Mouse (Mus musculus): Measurements from ENCODE around the gene Cacng8. TPM values are rescaled to one million over a fixed set of nuclear protein-coding genes. Genes with fewer than 3 reads are reported as not detected.

The Cacng8 gene
- polyA plus RNA-seq (2012; ENCODE audit: insufficient read depth, insufficient read length, missing spikeins) = not detected in 2 replicates

DNA sequence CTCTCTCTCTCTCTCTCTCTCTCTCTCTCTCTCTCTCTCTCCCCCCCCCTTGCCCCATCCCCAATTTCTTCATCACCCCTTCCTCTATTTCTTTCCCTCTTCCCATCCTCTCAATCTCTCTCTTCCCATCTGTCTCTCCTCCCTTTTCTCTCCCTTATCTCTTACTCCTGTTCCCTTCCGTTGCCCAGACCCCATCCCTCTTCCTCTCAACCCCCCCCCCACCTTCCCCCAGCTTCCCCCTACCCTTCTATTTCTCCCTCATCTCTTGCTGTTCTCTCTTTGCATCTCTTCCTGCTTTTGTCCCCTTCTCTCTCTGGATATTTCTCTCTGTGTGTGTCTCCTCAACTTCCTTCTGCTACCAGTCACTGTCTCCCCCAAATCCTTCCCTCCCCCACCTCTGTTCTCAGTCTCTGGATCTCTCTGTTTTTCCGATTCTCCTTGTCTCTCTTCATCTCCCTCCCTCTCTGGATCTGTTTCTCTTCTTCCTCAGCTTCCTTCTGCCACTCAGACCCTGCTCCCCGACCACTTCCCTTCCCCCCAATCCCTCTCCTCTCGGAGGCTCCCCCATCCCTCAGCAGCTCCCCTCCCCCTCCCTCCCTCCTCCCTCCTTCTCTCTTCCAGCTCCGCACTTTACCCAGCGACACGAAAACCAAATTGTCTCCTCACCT lies at the start of gene Cacng8:
Gene Cacng8, plus strand, starts transcription at position 271 of the 668 bp plus-strand sequence.
- H3K4me1 ChIP-seq (ENCODE audit: control insufficient read depth, insufficient read depth, insufficient read length, low read length) = no peaks in the 10 kb centered on the region
- H3K4me3 ChIP-seq (ENCODE audit: insufficient read depth, low read depth, low read length) = no peak within 1 kb of the TSS
- H3K27ac ChIP-seq (replicated peaks; ENCODE audit: low read depth, low read length) = no peak within 1 kb of the TSS

DNA sequence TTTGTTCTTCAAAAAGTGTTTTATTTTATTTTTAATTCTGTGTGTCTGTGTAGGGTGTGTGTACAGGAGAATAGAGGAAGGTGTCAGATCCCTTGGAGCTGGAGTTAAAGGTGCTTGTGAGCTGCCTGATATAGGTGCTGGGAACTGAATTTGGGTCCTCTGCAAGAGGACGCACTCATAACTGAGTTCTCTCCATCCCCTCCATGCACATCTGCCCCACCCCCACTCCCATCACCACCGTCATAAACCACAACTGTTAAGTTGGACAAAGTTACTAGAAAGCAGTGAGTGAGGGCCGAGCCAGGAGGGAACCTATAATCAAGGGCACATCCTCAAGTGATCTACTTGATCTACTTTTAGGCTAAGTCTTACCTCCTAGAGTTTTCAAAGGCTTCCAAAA lies 46.6 kb upstream of the Cacng8 start:
- Histone ChIP-seq H3K4me1 (ENCODE audit: control insufficient read depth, insufficient read depth, insufficient read length, low read length) (no peaks in the 10 kb centered on the region), H3K27ac (replicated peaks; ENCODE audit: low read depth, low read length) (no peak overlapping the region), H3K4me3 (ENCODE audit: insufficient read depth, low read depth, low read length) (no peak overlapping the region)

DNA sequence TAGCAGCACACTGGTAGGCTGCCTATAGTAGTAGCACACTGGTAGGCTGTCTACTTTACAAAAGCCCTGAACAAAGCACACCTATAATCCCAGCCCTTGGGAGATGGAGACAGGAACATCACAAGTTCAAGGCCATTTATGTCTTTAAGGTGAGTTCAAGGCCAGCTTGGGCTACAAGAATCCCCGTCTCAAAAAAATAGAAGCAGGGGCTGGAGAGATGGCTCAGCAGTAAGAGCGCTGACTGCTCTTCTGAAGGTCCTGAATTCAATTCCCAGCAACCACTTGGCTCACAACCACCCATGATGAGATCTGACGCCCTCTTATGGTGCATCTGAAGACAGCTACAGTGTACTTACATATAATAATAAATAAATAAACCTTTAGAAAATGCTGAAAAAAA lies 45.2 kb upstream of the Cacng8 start:
- Histone ChIP-seq H3K4me3 (ENCODE audit: insufficient read depth, low read depth, low read length) (no peak overlapping the region), H3K4me1 (ENCODE audit: control insufficient read depth, insufficient read depth, insufficient read length, low read length) (no peaks in the 10 kb centered on the region), H3K27ac (replicated peaks; ENCODE audit: low read depth, low read length) (no peak overlapping the region)

DNA sequence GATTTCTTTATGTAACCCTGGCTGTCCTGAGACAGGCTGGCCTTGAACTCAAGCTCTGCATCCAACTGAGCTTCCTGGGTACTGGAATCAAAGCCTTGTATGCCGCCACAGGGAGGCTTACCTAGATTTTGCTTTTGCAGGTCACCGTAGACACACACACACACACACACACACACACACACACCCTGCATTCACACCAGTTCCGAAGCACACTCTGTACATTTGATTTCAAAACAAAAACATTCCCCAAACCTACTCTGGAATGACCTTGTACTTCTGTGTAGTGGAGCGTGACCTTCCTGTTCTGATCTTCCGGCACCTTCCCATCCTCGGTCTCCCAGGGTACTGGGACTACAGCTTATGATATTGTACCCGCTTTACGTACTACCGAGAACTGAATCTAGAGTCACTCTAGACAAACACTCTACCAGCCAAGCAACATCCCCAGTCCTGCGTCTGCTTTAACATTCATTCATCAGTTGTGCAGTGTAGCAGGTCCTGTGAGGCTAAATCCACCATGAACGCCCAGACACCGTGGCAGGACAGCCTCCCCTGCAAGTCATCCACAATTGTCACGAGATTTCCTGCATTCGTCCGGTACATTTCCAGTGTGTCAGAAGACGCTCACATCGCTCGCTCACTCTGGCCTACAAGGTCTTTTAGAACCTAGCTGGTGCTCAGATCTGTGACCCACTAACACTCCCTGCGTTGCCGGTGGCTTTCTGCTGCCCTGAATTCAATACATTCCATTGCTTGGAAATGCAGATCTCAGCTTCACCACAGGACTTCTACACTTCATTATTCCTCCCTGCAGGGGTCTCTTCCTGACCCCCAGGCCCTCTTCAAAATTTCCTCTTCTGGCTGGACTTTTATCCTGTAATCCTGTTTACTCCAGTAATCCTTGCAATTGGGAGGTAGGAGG lies 42.9 kb upstream of the Cacng8 start:
- H3K4me1 ChIP-seq (ENCODE audit: control insufficient read depth, insufficient read depth, insufficient read length, low read length) = no peaks in the 10 kb centered on the region
- no peak overlapping the region for H3K4me3 ChIP-seq (ENCODE audit: insufficient read depth, low read depth, low read length)
- H3K27ac ChIP-seq (replicated peaks; ENCODE audit: low read depth, low read length) = no peak overlapping the region

DNA sequence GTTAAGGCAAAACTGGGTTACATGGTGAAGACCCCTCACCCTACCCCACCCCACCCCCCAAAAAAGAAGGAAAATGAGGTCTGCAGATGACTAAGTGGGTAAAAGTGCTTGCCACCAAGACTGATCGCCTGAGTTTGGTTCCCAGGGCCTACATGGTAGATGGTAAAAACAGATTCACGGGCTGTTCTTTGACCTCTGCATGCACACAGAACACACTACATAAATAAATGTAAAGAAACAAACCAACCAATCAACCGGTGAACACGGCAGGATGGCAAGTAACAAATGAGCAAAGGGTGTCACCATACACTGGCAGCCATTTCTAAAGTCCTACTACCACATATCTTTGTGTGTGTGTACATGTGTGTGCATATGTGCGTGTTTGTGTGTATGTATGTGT lies 42.2 kb upstream of the Cacng8 start:
- H3K4me1 ChIP-seq (ENCODE audit: control insufficient read depth, insufficient read depth, insufficient read length, low read length) = no peaks in the 10 kb centered on the region
- H3K4me3 ChIP-seq (ENCODE audit: insufficient read depth, low read depth, low read length) = no peak overlapping the region
- H3K27ac ChIP-seq (replicated peaks; ENCODE audit: low read depth, low read length) = no peak overlapping the region

DNA sequence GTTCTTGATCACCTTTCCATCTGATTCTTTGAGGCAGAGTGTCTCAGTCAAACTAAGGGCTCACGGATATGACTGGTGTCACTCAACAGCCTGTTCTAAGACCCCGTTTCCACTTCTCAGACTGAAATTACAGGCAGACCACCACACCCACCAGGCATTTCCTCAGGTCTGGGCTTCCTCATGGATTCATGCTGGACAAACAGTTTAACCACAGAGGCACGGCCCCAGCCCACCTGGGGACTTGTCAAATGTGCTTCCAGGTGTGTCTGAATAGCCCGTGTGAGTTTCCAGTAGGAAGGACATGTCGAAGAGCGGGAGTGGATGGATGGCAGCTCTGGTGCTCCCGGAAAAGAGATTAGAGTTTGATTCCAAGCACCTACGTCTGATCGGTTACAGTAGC lies 40.7 kb upstream of the Cacng8 start:
- Histone ChIP-seq H3K27ac (replicated peaks; ENCODE audit: low read depth, low read length) (no peak overlapping the region), H3K4me3 (ENCODE audit: insufficient read depth, low read depth, low read length) (no peak overlapping the region), H3K4me1 (ENCODE audit: control insufficient read depth, insufficient read depth, insufficient read length, low read length) (no peaks in the 10 kb centered on the region)

DNA sequence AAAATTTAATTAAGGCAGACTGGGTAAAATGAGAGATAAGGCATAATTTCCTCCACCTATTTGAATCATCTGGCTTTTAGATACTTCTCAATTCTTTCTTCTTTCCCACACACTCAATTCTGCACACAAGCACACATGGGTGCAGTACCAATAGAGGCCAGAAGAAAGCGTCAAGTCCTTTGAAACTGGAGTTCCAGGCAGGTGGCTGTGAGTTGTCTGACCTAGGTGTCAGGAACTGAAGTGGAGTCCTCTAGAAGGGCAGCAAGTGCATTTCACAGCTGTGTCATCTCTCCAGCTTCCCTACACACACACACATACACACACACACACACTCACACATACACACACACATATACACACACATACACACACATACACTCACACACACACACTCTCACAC lies 38.9 kb upstream of the Cacng8 start:
- Histone ChIP-seq H3K4me3 (ENCODE audit: insufficient read depth, low read depth, low read length) (no peak overlapping the region), H3K4me1 (ENCODE audit: control insufficient read depth, insufficient read depth, insufficient read length, low read length) (no peaks in the 10 kb centered on the region), H3K27ac (replicated peaks; ENCODE audit: low read depth, low read length) (no peak overlapping the region)

DNA sequence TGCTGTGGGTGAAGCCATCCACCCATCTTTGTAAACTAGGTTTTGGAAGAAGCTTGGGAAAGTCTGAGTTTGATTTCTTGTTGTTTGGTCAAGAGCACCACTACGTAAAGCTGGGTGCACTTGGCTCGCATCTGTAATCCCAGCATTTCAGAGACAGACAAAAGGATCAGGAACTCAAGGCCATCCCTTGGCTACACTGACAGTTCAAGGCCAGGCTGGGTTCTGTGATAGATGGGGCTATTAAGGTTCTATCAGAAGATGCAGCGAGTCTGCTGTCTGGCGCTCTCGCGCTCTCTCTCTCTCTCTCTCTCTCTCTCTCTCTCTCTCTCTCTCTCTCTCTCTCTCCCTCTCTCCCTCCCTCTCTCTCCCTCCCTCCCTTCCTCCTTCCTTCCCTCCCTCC lies 35.6 kb upstream of the Cacng8 start:
- Histone ChIP-seq H3K4me3 (ENCODE audit: insufficient read depth, low read depth, low read length) (no peak overlapping the region), H3K4me1 (ENCODE audit: control insufficient read depth, insufficient read depth, insufficient read length, low read length) (no peaks in the 10 kb centered on the region)

DNA sequence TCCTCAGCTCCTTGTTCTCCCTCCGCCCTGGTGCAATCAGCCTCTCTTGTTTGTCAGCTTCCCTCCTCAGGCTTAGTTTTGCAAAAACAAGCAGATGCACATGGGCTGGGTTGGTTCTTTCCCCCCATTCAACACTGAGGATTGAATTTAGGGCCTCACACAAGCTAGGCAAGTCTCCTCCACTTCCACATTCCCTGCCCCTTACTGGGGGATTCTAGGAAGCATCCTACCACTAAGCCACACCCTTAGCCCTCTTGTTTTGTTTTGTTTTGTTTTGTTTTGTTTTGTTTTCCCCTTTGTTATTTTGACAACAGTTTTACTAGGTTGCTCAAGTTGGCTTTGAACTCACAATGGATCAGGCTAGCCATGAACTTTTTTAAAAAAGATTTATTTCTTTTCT lies 29.8 kb upstream of the Cacng8 start:
- Histone ChIP-seq H3K27ac (replicated peaks; ENCODE audit: low read depth, low read length) (no peak overlapping the region), H3K4me1 (ENCODE audit: control insufficient read depth, insufficient read depth, insufficient read length, low read length) (no peaks in the 10 kb centered on the region), H3K4me3 (ENCODE audit: insufficient read depth, low read depth, low read length) (no peak overlapping the region)

More for the DNA sequence above, 35.6 kb upstream of the Cacng8 start:
- no peak overlapping the region for H3K27ac ChIP-seq (replicated peaks; ENCODE audit: low read depth, low read length)

DNA sequence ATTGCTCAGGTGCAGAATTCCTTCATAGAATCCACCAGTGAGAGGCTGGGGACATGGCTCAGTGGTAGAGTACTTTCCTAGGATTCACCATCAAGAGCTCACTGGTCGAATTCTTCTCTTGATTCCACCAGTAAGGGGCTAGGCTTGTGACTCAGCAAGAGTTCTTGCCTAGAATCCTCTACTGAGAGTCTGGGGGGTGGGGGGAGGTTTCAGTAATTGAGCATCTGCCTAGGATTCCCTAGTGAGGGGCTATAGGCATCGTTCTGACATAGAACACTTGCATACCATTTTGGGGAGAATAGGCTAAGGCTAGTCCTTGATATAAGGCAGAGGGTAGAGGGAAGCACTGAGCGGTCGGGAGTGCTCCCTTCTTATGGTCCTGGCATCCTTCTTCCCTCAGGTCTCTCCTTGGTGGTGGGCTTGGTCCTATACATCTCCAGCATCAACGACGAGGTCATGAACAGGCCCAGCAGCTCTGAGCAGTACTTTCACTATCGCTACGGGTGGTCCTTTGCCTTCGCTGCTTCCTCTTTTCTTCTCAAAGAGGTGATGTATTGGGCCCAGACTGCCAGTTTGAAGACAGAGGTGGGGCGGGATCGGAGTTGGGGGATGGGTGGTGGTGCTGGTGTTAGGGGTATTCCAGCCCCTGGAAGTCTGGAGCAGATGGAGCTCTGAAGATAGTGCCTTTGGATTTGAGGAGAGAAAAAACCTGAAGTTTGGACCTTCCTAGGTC lies 24.8 kb upstream of the Cacng8 start:
- Histone ChIP-seq H3K4me1 (ENCODE audit: control insufficient read depth, insufficient read depth, insufficient read length, low read length) (no peaks in the 10 kb centered on the region), H3K4me3 (ENCODE audit: insufficient read depth, low read depth, low read length) (no peak overlapping the region), H3K27ac (replicated peaks; ENCODE audit: low read depth, low read length) (no peak overlapping the region)

DNA sequence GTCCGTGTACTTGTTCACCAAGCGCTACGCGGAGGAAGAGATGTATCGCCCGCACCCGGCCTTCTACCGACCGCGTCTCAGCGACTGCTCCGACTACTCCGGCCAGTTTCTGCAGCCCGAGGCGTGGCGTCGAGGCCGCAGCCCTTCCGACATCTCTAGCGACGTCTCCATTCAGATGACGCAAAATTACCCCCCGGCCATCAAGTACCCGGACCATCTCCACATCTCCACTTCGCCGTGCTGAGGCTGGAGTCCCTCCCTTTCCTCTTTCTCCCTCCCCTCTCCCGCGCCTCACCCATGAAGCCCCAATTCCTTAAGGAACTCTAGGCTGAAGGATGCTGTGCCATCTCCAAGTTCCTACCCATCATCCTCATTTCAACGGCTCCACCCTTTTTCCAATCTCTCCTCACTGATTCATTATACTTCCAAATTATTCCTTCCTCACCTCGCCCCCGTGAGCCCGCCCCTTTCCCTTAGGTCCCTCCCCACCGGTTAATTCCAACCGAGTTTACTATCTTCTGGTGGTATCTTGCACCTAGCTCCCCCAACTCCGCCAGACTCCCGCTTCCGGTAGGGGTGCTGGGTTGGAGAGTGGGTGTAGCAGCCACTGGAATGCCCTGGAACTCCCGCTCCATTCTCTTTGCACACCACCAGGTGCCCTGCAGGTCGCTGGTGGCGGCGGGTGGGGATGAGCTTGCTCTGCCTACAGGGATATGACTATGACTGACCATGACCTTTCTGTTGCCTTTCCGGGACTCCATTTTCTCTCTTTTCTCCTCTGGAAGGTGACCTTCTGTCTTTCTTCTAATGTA lies 23.6 kb upstream of the Cacng8 start:
- Histone ChIP-seq H3K4me3 (ENCODE audit: insufficient read depth, low read depth, low read length) (no peak overlapping the region), H3K27ac (replicated peaks; ENCODE audit: low read depth, low read length) (no peak overlapping the region), H3K4me1 (ENCODE audit: control insufficient read depth, insufficient read depth, insufficient read length, low read length) (no peaks in the 10 kb centered on the region)

DNA sequence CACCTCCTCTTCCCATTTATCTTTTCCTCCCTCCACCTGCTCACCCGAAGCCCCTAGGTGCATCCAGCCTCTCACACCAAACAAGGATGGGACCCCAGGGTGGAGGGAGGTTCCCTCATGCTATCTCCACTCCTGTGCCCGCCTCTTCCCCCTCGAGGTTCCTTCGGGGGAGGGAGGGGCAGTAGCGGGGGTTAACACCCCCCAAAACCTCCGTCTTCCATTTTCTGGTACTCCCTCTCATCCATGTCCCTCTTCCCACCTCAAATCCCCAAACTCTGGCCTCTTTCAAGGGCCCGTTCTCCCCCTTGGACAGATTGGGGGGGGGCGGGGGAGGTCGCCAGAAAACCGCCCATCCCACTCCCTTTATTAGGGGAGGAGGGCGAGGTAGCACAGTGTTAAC lies 22.9 kb upstream of the Cacng8 start:
- Histone ChIP-seq H3K4me3 (ENCODE audit: insufficient read depth, low read depth, low read length) (no peak overlapping the region), H3K4me1 (ENCODE audit: control insufficient read depth, insufficient read depth, insufficient read length, low read length) (no peaks in the 10 kb centered on the region)

DNA sequence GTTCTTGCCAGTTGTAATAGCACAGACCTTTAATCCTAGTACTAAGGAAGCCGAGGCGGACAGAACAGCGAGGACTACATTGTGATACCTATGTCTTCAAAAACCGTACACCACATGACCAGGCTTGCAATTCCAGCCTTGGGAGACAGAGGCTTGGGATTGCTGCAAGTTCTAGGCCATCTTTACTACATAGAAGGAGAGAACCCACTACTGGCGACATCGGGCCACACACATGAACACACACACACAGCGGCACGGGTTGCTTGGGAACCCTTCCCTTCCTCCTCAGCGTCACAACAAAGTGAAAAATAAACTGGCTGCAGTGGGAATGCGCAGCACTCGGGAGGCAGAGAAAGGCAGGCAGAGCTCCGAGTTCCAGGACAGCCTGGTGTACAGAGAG lies 22.2 kb upstream of the Cacng8 start:
- no peak overlapping the region for H3K27ac ChIP-seq (replicated peaks; ENCODE audit: low read depth, low read length)
- no peak overlapping the region for H3K4me3 ChIP-seq (ENCODE audit: insufficient read depth, low read depth, low read length)
- no peaks in the 10 kb centered on the region for H3K4me1 ChIP-seq (ENCODE audit: control insufficient read depth, insufficient read depth, insufficient read length, low read length)

More for the DNA sequence above, 22.9 kb upstream of the Cacng8 start:
- H3K27ac ChIP-seq (replicated peaks; ENCODE audit: low read depth, low read length) = no peak overlapping the region

DNA sequence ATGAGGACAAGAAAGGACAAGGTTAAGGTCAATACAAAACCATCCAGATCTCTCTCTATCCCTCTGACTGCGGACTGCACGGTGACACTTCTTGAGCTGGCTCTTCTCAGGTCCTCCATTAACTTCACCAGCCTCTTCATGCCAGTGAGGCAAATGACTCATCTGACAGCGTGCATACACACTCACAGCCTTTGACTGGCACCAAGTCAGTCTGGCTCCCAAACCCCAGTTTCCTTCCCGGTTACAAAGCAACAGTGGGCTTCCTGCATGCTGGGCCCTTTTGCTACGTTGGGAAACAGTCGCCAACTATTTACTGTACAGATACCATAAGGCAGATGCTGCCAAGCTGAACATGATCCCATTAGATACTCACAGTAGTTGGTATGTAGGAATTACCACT lies 21.3 kb upstream of the Cacng8 start:
- no peaks in the 10 kb centered on the region for H3K4me1 ChIP-seq (ENCODE audit: control insufficient read depth, insufficient read depth, insufficient read length, low read length)
- H3K4me3 ChIP-seq (ENCODE audit: insufficient read depth, low read depth, low read length) = no peak overlapping the region
- no peak overlapping the region for H3K27ac ChIP-seq (replicated peaks; ENCODE audit: low read depth, low read length)

DNA sequence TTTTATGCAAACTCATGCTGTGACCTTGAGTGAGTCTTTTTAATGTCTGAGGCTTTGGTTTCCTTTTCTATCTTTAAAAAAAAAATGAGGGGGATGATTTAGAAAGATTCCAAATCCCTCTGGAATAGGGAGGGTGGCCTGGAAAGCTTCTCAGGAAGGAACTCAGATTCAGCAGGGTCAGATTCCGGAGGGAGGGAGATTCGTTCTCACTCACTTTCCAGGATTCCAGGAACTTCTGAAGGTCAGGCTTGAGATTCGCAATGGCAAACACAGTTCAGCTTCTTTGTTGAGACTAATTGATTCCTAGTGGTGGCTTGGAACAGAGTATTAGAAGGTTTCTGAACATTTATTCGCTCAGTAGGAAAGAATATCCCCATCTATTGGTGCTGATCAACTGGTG lies 20.1 kb upstream of the Cacng8 start:
- H3K4me3 ChIP-seq (ENCODE audit: insufficient read depth, low read depth, low read length) = no peak overlapping the region
- no peaks in the 10 kb centered on the region for H3K4me1 ChIP-seq (ENCODE audit: control insufficient read depth, insufficient read depth, insufficient read length, low read length)
- no peak overlapping the region for H3K27ac ChIP-seq (replicated peaks; ENCODE audit: low read depth, low read length)
